Mouse (Mus musculus) midbrain, embryonic 10.5 days (tissue): Measurements from ENCODE around the gene Actg1. TPM values are rescaled to one million over a fixed set of nuclear protein-coding genes. Genes with fewer than 3 reads are reported as not detected.

ENCODE experiments used
- DNase-seq: peaks from one replicate; pipeline ENCODE4 v3.0.0-alpha.2; 2017; ENCODE audit warnings: low spot score
- H3K27ac ChIP-seq: fragments of 300-500 bp; sonication (generic); replicated peaks from 2 replicates; pipeline ENCODE4 v1.5.1; 2016; ENCODE audit warnings: mild to moderate bottlenecking
- H3K27me3 ChIP-seq: fragments of 300-500 bp; sonication (generic); 2 replicates; pipeline ENCODE4 v1.6.1; 2016; ENCODE audit warnings: low read depth, mild to moderate bottlenecking; ENCODE audit not compliant: poor library complexity, severe bottlenecking
- H3K36me3 ChIP-seq: fragments of 300-500 bp; sonication (generic); 2 replicates; pipeline ENCODE4 v1.6.1; 2016; ENCODE audit warnings: mild to moderate bottlenecking, moderate library complexity
- H3K4me1 ChIP-seq: fragments of 300-500 bp; sonication (generic); 2 replicates; pipeline ENCODE4 v1.6.1; 2016
- H3K4me3 ChIP-seq: fragments of 300-500 bp; sonication (generic); 2 replicates; pipeline ENCODE4 v1.5.1; 2016; ENCODE audit warnings: mild to moderate bottlenecking, moderate library complexity
- H3K9me3 ChIP-seq: fragments of 300-500 bp; sonication (generic); replicated peaks from 2 replicates; pipeline ENCODE4 v1.6.1; 2016; ENCODE audit warnings: mild to moderate bottlenecking
- WGBS: fragments of 180-500 bp; shearing (Covaris S2); methylation state at CpG from one replicate; pipeline ENCODE4 v1.1.7; 2016; 5-methylcytosine and 5-hydroxymethylcytosine counted together
- microRNA-seq: library from miRNA; unstranded; fragments of <30 nt; microRNA quantifications from one replicate; pipeline ENCODE4, GENCODE M21; 2017
- polyA plus RNA-seq: library from polyadenylated mRNA; unstranded; fragments of >200 nt; fragmentation: Nextera tagmentation; extraction: Ambion mirVana; gene quantifications from 2 replicates; pipeline ENCODE4 v1.2.1, GENCODE M21; 2016

Actg1 gene
- polyA plus RNA-seq, 1 experiment from 2014 or later = 2,836 TPM

DNA sequence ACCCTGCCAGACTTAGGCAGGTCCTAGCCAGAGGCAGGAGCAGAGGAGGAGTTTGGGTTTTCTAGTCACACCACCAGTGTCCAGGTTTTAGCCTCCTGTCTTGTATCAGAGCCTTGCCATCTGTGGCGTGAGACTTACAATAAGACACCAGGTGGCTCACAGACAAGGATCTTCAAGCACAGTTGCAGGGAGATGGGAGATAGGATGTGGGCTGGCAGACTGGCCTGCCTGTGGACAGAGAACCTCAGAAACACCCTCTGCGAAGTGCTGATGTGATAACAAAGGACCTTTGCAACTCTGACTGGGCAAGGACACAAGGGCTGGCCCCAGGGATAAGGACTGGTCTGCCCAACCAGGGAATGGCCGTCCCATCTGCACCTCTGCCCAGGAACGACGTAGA lies 48.9 kb downstream of the Actg1 start:
- Histone ChIP-seq H3K36me3 (no peaks in the 10 kb centered on the region), H3K9me3 (no peaks in the 10 kb centered on the region), H3K4me3 (no peak overlapping the region), H3K4me1 (peaks cover 65% of the 10 kb centered on the region), H3K27me3 (peaks cover 11% of the 10 kb centered on the region), H3K27ac (peak overlapping the region; percentile 46; the same call in 1 of the 2 replicates)
- DNase-seq = no peak
- 71% methylated on average over 5 of the region's 5 CpGs for WGBS

DNA sequence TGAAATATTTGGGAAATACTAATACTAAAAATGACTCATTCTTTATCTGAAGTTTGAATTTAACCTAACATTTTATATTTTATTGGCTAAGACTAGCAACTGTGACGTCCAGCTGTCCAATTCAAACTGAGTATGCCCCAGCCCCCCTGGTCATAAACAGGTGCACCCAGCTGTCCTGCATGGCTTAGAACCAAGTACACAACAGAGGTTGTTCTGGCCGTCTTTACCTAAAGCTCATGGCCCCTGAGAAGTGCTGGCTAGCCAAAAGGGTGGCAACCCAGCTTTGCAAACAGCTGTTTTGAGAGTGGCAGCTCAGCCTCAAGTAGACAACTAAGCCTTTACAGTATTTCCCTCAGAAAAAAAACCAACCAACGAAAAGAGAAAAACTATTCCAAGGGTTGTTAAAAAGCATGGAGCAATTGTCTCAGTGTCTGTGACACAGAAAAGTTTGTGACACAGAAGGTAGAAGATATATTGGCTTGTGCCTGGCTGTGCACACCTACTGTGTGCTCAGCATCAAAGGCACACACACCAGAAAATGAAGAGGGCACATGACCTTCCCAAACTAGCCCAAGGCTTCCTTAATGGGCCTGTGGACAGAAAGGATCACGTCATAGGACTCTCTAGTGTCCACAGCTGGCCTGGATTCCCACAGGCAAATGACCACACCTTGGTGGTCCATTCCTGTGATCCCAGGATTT lies 49.8 kb downstream of the Actg1 start:
- H3K9me3 ChIP-seq = no peaks in the 10 kb centered on the region
- no peak for DNase-seq
- H3K27ac ChIP-seq = no peak overlapping the region
- no peaks in the 10 kb centered on the region for H3K36me3 ChIP-seq
- WGBS = 85% methylated on average over 4 of the region's 4 CpGs
- H3K27me3 ChIP-seq = peaks cover 3% of the 10 kb centered on the region; the same call in 1 of the 2 replicates
- H3K4me1 ChIP-seq = peaks cover 65% of the 10 kb centered on the region
- no peak overlapping the region for H3K4me3 ChIP-seq

DNA sequence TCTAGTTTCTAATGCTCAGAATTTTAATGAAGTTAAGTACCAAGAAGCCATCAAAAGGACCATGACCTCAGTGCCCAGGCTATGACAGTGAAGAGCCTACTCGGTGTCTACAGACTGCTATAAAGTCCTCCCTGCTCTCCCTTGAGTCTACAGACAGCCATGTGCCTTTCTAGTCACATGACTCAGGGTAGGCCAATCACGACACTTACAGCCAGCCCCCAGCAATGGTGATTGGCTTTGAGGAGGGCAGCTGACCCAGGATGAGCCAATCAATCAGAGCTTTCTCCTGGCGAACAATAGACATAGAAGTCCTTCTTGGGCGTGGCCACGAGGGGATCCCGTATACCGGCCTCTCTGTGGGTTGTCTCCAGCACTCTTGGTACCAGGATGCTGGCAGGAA lies 50.6 kb downstream of the Actg1 start:
- Histone ChIP-seq H3K27ac (no peak overlapping the region; the same call in 1 of the 2 replicates), H3K4me3 (no peak overlapping the region), H3K9me3 (no peaks in the 10 kb centered on the region), H3K27me3 (no peaks in the 10 kb centered on the region), H3K4me1 (peaks cover 67% of the 10 kb centered on the region), H3K36me3 (peaks cover 8% of the 10 kb centered on the region)
- DNase-seq = no peak
- 73% methylated on average over 7 of the region's 7 CpGs for WGBS

DNA sequence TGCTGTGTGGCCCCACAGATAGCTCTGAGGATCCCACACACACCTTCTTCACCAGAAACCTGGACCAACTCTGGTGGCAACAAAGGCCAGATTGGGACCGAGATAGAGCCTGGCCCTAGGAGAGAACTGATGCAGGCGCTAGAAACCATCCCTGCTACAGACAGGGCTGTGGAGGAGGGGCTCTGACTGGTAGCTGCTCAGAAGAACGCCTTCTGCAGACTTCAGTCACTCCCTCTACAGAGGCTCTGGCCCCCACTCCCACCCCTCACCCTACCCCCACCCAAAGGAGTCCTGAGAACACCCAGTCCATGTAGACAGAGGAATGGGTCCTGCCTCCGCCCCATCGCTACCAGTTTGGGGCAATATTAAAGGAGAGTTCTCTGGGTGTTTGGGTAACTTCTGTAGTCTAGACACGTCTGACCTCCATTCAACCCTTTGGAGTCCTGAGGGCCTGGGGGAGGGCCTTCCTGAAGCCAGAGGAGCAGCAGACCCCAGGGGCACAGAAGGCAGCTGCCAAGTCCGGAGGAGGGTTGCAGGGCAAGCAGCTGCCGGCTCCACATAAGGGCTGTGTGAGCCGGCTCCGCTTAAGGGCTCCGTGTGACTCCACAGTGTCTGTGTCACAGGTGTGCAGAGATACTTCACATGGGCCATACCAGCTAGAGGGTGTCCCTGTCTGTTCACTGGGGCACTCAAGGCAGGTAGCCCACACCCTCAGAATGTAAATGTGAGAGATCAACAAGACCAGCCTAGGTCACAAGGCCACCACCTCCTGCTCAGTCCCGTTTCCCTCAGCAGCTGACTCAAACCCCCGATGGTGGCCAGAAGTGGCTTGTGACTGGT lies 51.8 kb downstream of the Actg1 start:
- Histone ChIP-seq H3K4me3 (peak overlapping the region; percentile 22), H3K27me3 (no peaks in the 10 kb centered on the region), H3K27ac (peak overlapping the region; percentile 68), H3K9me3 (no peaks in the 10 kb centered on the region), H3K4me1 (peaks cover 66% of the 10 kb centered on the region), H3K36me3 (peaks cover 15% of the 10 kb centered on the region)
- 61% methylated on average over 13 of the region's 13 CpGs for WGBS
- no peak for DNase-seq

Small RNA genes within 50 kb of the gene (microRNA-seq; reads per million reads assigned to microRNA genes)
- gene Gm23419 (not detected), gene Mir6935 (4.8 reads per million, percentile 11 among the genes with 10 or more reads in this experiment)

Other genes with a start within 250 kb of the Actg1 start
- 20.0 and 21.2 TPM in 2 replicates for gene Tepsin, start 249.8 kb downstream of the Actg1 start, polyA plus RNA-seq
- gene Ndufaf8, start 249.6 kb downstream of the Actg1 start, polyA plus RNA-seq = 89.7 and 91.0 TPM in 2 replicates
- 87.1 and 97.9 TPM in 2 replicates for gene Slc38a10, start 197.2 kb downstream of the Actg1 start, polyA plus RNA-seq
- 14.3 and 16.6 TPM in 2 replicates for gene Bahcc1, start 115.6 kb downstream of the Actg1 start, polyA plus RNA-seq
- gene Fscn2, start 13.0 kb upstream of the Actg1 start, polyA plus RNA-seq = 0.61 and 0.62 TPM in 2 replicates
- 34.5 and 41.8 TPM in 2 replicates for gene Faap100, start 30.2 kb upstream of the Actg1 start, polyA plus RNA-seq
- gene Nploc4, start 89.2 kb upstream of the Actg1 start, polyA plus RNA-seq = 45.1 and 46.5 TPM in 2 replicates
- gene Tspan10, start 94.1 kb upstream of the Actg1 start, polyA plus RNA-seq = 0.39 TPM in 1 of 2 replicates, not detected in the other
- 0.20 and 0.53 TPM in 2 replicates for gene Pde6g, start 105.0 kb upstream of the Actg1 start, polyA plus RNA-seq
- 9.0 and 11.8 TPM in 2 replicates for gene Oxld1, start 109.5 kb upstream of the Actg1 start, polyA plus RNA-seq
- 38.9 and 41.8 TPM in 2 replicates for gene Ccdc137, start 109.6 kb upstream of the Actg1 start, polyA plus RNA-seq
- gene Arl16, start 119.1 kb upstream of the Actg1 start, polyA plus RNA-seq = 61.8 and 64.0 TPM in 2 replicates
- 167 and 194 TPM in 2 replicates for gene Mrpl12, start 136.1 kb upstream of the Actg1 start, polyA plus RNA-seq
- 50.1 and 53.4 TPM in 2 replicates for gene Slc25a10, start 143.3 kb upstream of the Actg1 start, polyA plus RNA-seq
- gene Gcgr, start 182.2 kb upstream of the Actg1 start, polyA plus RNA-seq = 0.26 and 0.27 TPM in 2 replicates
- gene Mcrip1, start 201.2 kb upstream of the Actg1 start, polyA plus RNA-seq = 226 and 238 TPM in 2 replicates
- not detected in 2 replicates for gene Ppp1r27, start 202.6 kb upstream of the Actg1 start, polyA plus RNA-seq
- gene P4hb, start 224.7 kb upstream of the Actg1 start, polyA plus RNA-seq = 534 and 562 TPM in 2 replicates
- 743 and 777 TPM in 2 replicates for gene Arhgdia, start 233.1 kb upstream of the Actg1 start, polyA plus RNA-seq
- gene Alyref, start 249.8 kb upstream of the Actg1 start, polyA plus RNA-seq = 605 and 647 TPM in 2 replicates
- gene Anapc11, start 249.9 kb upstream of the Actg1 start, polyA plus RNA-seq = 216 and 231 TPM in 2 replicates